Mouse (Mus musculus): ENCODE data around the gene Gm20916. TPM values are rescaled to one million over a fixed set of nuclear protein-coding genes. Genes with fewer than 3 reads are reported as not detected.
"Not testable (repeated sequence)": the region's sequence is repeated elsewhere in the genome, so short reads cannot be mapped to it uniquely, and the experiment has no call there.

Gene Gm20916
- polyA plus RNA-seq (2012; rRNA removed) = not detected in 2 replicates

DNA sequence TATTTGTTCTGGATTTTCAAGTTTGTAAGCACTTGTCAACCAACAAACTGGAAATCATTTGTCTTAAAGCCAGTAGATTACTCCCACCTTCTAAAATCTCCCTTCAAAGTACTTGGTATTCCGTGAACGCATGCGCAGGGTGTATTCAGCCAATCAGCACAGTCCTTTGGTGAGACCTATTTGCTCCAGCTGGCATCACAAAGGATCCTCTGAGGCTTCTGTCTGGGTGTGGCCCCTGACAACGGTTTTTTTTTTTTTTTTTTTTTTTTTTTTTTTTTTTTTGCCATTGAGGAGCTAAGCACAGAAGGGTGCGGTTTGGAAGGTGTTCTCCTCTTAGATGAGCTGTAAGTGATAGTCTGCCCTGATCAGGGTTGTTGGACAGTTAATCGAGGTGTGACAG, at the start of gene Gm20916:
TSS of gene Gm20916 (plus strand) at position 301 of the 400 bp plus-strand sequence.
- H3K4me3 ChIP-seq (ENCODE audit: low read depth, low read length); H3K27me3 ChIP-seq (ENCODE audit: control insufficient read depth, insufficient read depth, low read length); H3K4me1 ChIP-seq (ENCODE audit: control insufficient read depth, insufficient read depth, insufficient read length, low read length); H3K36me3 ChIP-seq (ENCODE audit: control insufficient read depth, insufficient read depth, low read length); H3K27ac ChIP-seq (ENCODE audit: insufficient read depth, low read depth, low read length): not testable (repeated sequence)
- WGBS = no CpG with 5 or more reads among the region's 6 CpGs

Other genes with a start within 250 kb of the Gm20916 start
- not detected in 2 replicates for gene Gm20917, start 168.4 kb upstream of the Gm20916 start, polyA plus RNA-seq (2012; rRNA removed)

Data from small intestine, adult 2 months (tissue).